Mouse (Mus musculus) urinary bladder, postnatal 25 days (tissue): ENCODE results near the gene 4933411K16Rik.

Experiments used
- DNase-seq: peaks from one replicate; pipeline ENCODE4 v3.0.0; 2022; ENCODE audit warnings: low spot score

Gene 4933411K16Rik

GRCm38 (mm10) chr19:42051948-42052347, at the start of gene 4933411K16Rik:
Gene 4933411K16Rik, plus strand, starts transcription at chr19:42052248.
- no peak for DNase-seq

- no peak for DNase-seq
These were observed 47.8 kb upstream of the 4933411K16Rik start for GRCm38 (mm10) chr19:42004258-42004657.

- no peak for DNase-seq
These were observed 46.4 kb upstream of the 4933411K16Rik start for GRCm38 (mm10) chr19:42005616-42006015.

GRCm38 (mm10) chr19:42006568-42006967, 45.5 kb upstream of the 4933411K16Rik start:
- DNase-seq, result no peak

GRCm38 (mm10) chr19:42008586-42008985, 43.5 kb upstream of the 4933411K16Rik start:
- no peak for DNase-seq

- DNase-seq, result no peak
These were observed 43.0 kb upstream of the 4933411K16Rik start for GRCm38 (mm10) chr19:42009067-42009466.

GRCm38 (mm10) chr19:42010436-42010835, 41.6 kb upstream of the 4933411K16Rik start:
- DNase-seq, result no peak

- no peak for DNase-seq
These were observed 40.9 kb upstream of the 4933411K16Rik start for GRCm38 (mm10) chr19:42011123-42011522.

GRCm38 (mm10) chr19:42014231-42014825, 37.7 kb upstream of the 4933411K16Rik start:
- no peak for DNase-seq

GRCm38 (mm10) chr19:42015001-42015400, 37.0 kb upstream of the 4933411K16Rik start:
- no peak for DNase-seq

- no peak for DNase-seq
These were observed 35.8 kb upstream of the 4933411K16Rik start for GRCm38 (mm10) chr19:42016251-42016650.

- DNase-seq, result no peak
These were observed 35.2 kb upstream of the 4933411K16Rik start for GRCm38 (mm10) chr19:42016840-42017239.

GRCm38 (mm10) chr19:42017399-42018247, 34.4 kb upstream of the 4933411K16Rik start:
- peak; percentile 45 for DNase-seq

GRCm38 (mm10) chr19:42019011-42019522, 33.0 kb upstream of the 4933411K16Rik start:
- DNase-seq, result no peak

- no peak for DNase-seq
These were observed 30.1 kb upstream of the 4933411K16Rik start for GRCm38 (mm10) chr19:42021681-42022541.

GRCm38 (mm10) chr19:42022542-42022848, 29.6 kb upstream of the 4933411K16Rik start:
- DNase-seq, result no peak

GRCm38 (mm10) chr19:42026158-42026557, 25.9 kb upstream of the 4933411K16Rik start:
- peak; percentile 82 for DNase-seq

- DNase-seq, result no peak
These were observed 20.9 kb upstream of the 4933411K16Rik start for GRCm38 (mm10) chr19:42031112-42031511.

- DNase-seq, result no peak
These were observed 18.4 kb upstream of the 4933411K16Rik start for GRCm38 (mm10) chr19:42033611-42034010.

- no peak for DNase-seq
These were observed 17.8 kb upstream of the 4933411K16Rik start for GRCm38 (mm10) chr19:42034146-42034775.

- no peak for DNase-seq
These were observed 17.1 kb upstream of the 4933411K16Rik start for GRCm38 (mm10) chr19:42034881-42035455.
